Mouse (Mus musculus): ENCODE measurements at regions not wholly inside any gene's neighbourhood (a gene's known extent, or its start where the extent isn't known, plus 50 kb on each side); places are given as distances from the start of the nearest gene placed in this dataset.

DNA sequence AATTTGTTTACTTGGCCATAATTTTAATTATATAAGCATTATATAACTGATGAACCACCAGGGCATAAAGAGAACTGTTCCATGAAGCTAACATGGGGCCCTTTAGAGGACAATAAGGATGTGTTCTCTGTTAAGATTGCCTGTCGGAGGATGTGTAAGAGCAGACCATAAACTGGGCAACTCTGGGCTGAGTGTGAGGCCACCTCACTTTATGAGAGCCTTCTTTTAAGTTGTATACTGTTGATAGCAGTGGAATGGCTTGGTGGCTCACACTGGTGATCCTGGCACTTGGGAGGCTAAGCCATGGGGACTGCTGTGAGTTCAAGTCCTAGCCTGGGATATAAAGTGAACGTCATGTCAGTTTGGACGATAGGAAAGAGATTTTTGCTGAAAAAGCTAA, 227.3 kb upstream of the Krr1 start:
- H3K4me2 ChIP-seq, result no peak overlapping the region
- WGBS, result 89% methylated on average over 3 of the region's 3 CpGs
- no peaks in the 10 kb centered on the region for H3K4me1 ChIP-seq
- H3K27me3 ChIP-seq, result no peaks in the 10 kb centered on the region
- no peak overlapping the region for H3K9ac ChIP-seq
- H3K36me3 ChIP-seq (replicated peaks), result no peaks in the 10 kb centered on the region
- no peak for ATAC-seq (ENCODE audit: low FRiP score)
- H3K9me3 ChIP-seq, result no peaks in the 10 kb centered on the region
- no peak overlapping the region for H3K4me3 ChIP-seq (replicated peaks)
- no peak overlapping the region for H3K27ac ChIP-seq

DNA sequence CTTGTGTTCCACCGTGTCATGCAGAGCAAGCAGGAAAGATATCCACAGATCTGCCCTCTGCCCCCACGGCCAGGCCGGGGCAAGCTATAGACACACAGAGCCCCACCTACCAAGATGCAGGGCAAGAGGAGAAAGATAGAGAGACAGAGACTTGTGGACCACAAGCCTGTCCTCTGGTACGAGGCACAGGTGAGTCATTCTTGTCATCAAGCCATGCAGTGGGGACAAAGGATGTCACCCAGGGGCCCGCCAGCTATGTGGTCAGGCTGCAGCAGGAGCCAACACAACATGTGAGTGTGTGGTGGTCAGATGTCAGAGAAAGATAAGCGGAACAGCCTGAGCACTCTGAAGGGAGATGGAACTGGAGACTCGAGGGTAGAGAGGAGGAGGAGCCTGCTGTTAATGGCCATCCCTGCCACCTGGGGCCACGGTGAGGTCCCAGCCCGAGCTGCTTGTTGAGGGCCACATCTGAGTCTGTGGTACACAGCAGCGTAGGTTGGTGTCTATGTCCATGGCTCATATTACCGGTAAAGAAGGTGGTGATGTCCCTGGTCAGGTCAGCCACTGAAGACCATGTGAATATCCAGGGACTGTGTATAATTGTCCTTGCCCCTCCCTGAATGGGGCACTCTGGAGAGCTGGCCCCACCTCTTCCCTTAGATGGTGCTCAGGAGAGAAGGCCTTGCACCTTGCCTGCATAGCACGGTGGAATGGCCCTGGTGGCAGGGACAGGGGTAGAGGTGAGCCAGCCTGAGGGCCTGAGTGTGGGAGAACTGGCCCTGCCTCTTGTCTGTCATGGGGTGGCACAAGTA, 226.2 kb upstream of the Krr1 start:
- no peak overlapping the region for H3K4me2 ChIP-seq
- no peaks in the 10 kb centered on the region for H3K9me3 ChIP-seq
- 86% methylated on average over 12 of the region's 12 CpGs for WGBS
- no peak overlapping the region for H3K4me3 ChIP-seq (replicated peaks)
- H3K27ac ChIP-seq, result no peak overlapping the region
- ATAC-seq (ENCODE audit: low FRiP score), result no peak
- H3K4me1 ChIP-seq, result no peaks in the 10 kb centered on the region
- no peaks in the 10 kb centered on the region for H3K27me3 ChIP-seq
- H3K9ac ChIP-seq, result no peak overlapping the region
- no peaks in the 10 kb centered on the region for H3K36me3 ChIP-seq (replicated peaks)

DNA sequence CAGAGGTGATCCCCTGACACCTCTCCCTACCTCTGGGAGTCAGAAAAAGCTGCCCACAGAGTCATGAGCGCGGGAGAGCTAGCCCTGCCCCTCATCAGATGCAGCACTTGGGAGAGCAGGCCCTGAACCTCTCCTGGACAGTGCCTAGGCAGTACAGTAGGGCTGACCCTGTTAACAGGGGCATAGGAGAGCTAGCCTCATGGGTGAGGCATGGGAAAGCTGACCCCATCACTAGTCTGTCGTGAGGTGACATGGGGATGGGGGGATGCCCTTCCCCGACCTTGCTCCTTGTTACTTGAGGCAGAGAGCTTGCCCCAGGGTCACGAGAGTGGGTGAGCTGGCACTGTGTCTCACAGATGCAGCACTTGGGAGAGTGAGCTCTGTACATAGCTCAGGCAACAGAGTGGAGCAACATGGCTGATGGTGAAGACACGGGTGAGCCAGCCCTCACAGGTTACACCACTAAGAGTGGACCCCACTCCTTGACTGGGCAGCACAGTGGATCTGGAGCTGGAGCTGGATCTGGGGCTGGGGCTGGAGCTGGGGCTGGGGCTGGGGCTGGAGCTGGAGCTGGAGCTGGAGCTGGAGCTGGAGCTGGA, 225.5 kb upstream of the Krr1 start:
- no peak overlapping the region for H3K9ac ChIP-seq
- H3K4me1 ChIP-seq, result no peaks in the 10 kb centered on the region
- H3K4me2 ChIP-seq, result no peak overlapping the region
- H3K36me3 ChIP-seq (replicated peaks), result no peaks in the 10 kb centered on the region
- H3K4me3 ChIP-seq (replicated peaks), result no peak overlapping the region
- no peak for ATAC-seq (ENCODE audit: low FRiP score)
- H3K27me3 ChIP-seq, result no peaks in the 10 kb centered on the region
- WGBS, result 87% methylated on average over 6 of the region's 6 CpGs
- no peaks in the 10 kb centered on the region for H3K9me3 ChIP-seq
- H3K27ac ChIP-seq, result no peak overlapping the region

DNA sequence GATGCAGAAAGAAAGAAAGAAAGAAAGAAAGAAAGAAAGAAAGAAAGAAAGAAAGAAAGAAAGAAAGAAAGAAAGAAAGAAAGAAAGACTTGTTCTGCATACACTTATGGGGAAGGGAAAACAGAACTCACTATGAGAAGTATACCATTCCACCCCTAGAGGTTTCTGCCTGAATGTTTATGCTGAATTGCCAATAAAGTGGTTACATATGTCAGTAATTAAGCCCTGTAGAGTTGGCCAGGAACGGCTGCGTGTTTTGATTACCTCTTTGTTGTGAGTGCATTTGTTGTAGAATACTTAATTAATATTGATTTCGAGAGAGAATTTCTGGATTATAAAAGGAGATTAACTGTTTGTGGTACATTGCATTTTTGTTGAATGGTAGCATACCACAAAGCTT, 224.0 kb upstream of the Krr1 start:
- 43% methylated on average over 3 of the region's 3 CpGs for WGBS

DNA sequence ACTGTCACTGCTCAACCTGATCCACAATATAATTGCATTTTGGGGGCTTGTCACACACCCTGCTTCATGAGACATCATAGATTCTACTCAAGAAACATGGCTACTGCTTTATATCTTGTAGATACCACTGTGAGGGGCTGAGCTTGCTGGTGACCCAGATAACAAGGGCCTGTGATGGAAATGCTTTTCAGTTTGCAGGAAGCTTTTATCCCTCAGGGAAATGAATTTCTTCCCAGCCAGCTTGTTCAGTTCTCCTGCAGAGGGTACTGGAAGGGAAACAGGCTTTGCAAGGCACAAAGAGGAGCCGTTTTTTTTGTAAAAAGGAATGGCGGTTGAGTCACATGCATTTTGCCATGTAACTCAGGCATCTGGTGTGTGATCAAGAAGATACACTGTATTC, 218.8 kb upstream of the Krr1 start:
- Histone ChIP-seq H3K4me2 (no peak overlapping the region), H3K9ac (no peak overlapping the region), H3K4me1 (no peaks in the 10 kb centered on the region), H3K4me3 (replicated peaks) (no peak overlapping the region), H3K27me3 (no peaks in the 10 kb centered on the region), H3K27ac (no peak overlapping the region), H3K9me3 (no peaks in the 10 kb centered on the region), H3K36me3 (replicated peaks) (no peaks in the 10 kb centered on the region)
- WGBS, result 93% methylated on average over 2 of the region's 2 CpGs
- ATAC-seq (ENCODE audit: low FRiP score), result no peak

More for the DNA sequence above, 224.0 kb upstream of the Krr1 start:
- H3K36me3 ChIP-seq (replicated peaks), result no peaks in the 10 kb centered on the region
- no peak overlapping the region for H3K27ac ChIP-seq
- no peaks in the 10 kb centered on the region for H3K9me3 ChIP-seq
- no peak overlapping the region for H3K9ac ChIP-seq
- H3K27me3 ChIP-seq, result no peaks in the 10 kb centered on the region
- H3K4me1 ChIP-seq, result no peaks in the 10 kb centered on the region
- H3K4me2 ChIP-seq, result no peak overlapping the region
- no peak for ATAC-seq (ENCODE audit: low FRiP score)
- no peak overlapping the region for H3K4me3 ChIP-seq (replicated peaks)

DNA sequence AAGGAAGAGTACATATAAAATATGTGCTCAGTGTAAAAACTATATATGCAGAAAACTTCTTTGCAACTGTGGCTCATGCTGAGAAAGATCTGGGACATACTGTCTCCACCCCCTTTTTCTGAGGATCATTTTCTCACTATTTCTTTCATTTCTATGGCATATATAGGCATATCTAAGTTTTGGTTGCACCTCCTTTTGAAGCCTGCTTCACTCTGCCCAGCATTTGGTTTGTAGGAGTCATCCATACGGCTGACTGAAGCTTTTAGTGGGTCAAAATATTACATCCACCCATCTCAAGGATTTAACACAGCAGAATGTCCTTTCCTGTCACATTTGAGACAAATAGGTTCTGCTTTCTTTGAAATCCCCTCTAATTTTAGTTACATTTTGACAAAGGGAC, 216.5 kb upstream of the Krr1 start:
- no peak overlapping the region for H3K4me3 ChIP-seq (replicated peaks)
- no peak overlapping the region for H3K4me2 ChIP-seq
- 76% methylated on average over 1 of the region's 1 CpGs for WGBS
- H3K4me1 ChIP-seq, result no peaks in the 10 kb centered on the region
- H3K27ac ChIP-seq, result no peak overlapping the region
- H3K36me3 ChIP-seq (replicated peaks), result no peaks in the 10 kb centered on the region
- H3K27me3 ChIP-seq, result no peaks in the 10 kb centered on the region
- H3K9ac ChIP-seq, result no peak overlapping the region
- no peaks in the 10 kb centered on the region for H3K9me3 ChIP-seq
- no peak for ATAC-seq (ENCODE audit: low FRiP score)

DNA sequence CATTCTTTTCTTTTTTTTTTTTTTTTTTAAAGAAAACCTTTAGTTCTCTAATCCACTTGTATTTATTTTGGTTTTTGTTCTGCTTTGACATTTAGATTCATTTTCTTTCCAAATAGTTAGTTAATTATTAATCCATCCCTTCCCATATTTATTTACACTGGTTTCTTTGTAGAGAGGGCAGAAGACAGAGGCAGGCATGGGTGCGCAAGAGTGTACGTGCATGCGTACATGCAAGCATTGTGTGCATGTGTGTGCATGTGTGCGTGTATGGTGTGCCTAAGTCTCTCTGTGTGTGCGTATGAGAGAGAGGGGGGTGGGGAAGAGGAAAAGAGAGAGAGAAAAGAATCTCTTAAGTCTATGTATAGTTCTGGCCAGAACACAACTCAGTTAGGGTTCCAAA, 215.9 kb upstream of the Krr1 start:
- Histone ChIP-seq H3K4me2 (no peak overlapping the region), H3K4me1 (no peaks in the 10 kb centered on the region), H3K9ac (no peak overlapping the region), H3K36me3 (replicated peaks) (no peaks in the 10 kb centered on the region), H3K9me3 (no peaks in the 10 kb centered on the region), H3K4me3 (replicated peaks) (no peak overlapping the region), H3K27me3 (no peaks in the 10 kb centered on the region), H3K27ac (no peak overlapping the region)
- no peak for ATAC-seq (ENCODE audit: low FRiP score)
- WGBS, result 93% methylated on average over 5 of the region's 5 CpGs

DNA sequence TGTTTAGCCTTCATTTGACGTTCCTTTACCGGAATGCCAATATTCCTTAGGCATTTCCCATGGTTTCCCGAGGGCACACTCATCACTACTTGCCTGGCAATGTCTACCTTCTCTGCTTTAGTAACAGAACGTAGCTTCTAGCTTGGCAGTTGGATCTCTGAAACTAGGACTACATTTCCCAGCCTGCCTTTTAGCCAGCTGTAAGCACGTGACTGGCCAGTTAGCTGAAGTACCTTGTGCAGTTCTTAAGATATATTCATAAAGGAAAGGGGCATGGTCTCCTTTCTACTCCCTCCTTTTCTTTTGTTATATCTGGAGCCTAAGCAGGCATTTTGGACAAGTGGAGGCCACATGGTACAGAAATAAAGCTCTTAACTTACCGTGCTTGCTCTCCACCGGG, 214.8 kb upstream of the Krr1 start:
- H3K27ac ChIP-seq, result no peak overlapping the region
- no peaks in the 10 kb centered on the region for H3K4me1 ChIP-seq
- H3K27me3 ChIP-seq, result no peaks in the 10 kb centered on the region
- no peak overlapping the region for H3K9ac ChIP-seq
- ATAC-seq (ENCODE audit: low FRiP score), result no peak
- no peaks in the 10 kb centered on the region for H3K36me3 ChIP-seq (replicated peaks)
- H3K4me3 ChIP-seq (replicated peaks), result no peak overlapping the region
- H3K4me2 ChIP-seq, result no peak overlapping the region
- no peaks in the 10 kb centered on the region for H3K9me3 ChIP-seq
- WGBS, result 85% methylated on average over 7 of the region's 7 CpGs

DNA sequence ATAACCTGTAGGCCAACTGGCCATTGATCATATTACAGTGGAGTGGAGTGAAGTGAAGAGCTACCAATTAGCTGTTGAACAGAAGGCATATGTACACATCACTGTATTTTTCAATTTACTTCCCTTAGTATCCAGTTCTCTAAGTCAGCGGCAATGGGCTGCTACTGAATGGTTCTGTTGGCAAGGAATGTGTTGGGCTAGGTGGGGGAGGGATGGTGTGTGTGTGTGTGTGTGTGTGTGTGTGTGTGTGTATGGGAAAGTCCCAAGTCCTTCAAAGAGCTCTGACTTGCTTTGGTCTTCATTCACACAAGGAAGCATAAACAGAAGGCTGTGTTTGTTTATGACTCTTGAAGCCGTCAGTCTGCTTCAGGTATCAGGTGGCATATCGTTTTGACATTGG, 213.0 kb upstream of the Krr1 start:
- Histone ChIP-seq H3K4me2 (no peak overlapping the region), H3K4me1 (no peaks in the 10 kb centered on the region), H3K4me3 (replicated peaks) (no peak overlapping the region), H3K27me3 (no peaks in the 10 kb centered on the region), H3K36me3 (replicated peaks) (no peaks in the 10 kb centered on the region), H3K27ac (no peak overlapping the region), H3K9me3 (no peaks in the 10 kb centered on the region), H3K9ac (no peak overlapping the region)
- ATAC-seq (ENCODE audit: low FRiP score), result no peak
- WGBS, result 88% methylated on average over 3 of the region's 3 CpGs

DNA sequence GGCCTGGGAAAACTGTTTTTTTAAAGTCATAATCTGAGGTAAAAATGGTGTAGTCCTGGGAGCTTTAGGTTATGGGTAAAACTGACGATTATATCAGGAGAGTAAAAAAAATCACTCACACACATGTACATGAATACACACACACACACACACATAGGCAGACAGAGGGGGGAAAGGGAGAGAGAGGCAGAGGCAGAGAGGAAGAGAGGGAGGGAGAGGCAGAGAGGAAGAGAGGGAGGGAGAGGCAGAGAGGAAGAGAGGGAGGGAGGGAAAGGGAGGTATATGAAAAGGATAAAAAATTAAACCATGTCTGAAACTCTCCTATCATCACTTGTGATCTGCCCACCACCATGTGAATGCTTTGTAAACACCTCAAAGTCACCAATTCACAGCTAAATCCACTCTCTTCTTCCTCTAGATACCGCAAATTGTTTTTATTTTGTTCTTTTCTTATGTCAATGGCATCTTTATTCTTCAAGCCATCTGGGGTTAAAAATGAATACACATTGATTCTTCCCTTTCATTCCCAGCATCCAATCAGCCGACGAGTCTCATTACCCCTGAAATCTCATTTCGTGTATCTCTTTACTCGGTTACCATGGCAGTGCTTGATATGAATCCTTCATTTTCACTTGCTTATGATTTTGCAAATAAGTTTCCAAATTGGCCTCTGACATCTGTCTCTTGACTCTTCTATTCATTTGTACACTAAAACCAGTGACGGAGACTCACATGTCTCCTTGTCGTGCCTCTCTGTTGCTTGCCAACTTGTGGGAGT, 209.5 kb upstream of the Krr1 start:
- WGBS, result 83% methylated on average over 8 of the region's 8 CpGs
- H3K4me1 ChIP-seq, result no peaks in the 10 kb centered on the region
- H3K4me2 ChIP-seq, result no peak overlapping the region
- no peak overlapping the region for H3K4me3 ChIP-seq (replicated peaks)
- no peaks in the 10 kb centered on the region for H3K27me3 ChIP-seq
- H3K9me3 ChIP-seq, result no peaks in the 10 kb centered on the region
- H3K9ac ChIP-seq, result no peak overlapping the region
- H3K36me3 ChIP-seq (replicated peaks), result no peaks in the 10 kb centered on the region
- H3K27ac ChIP-seq, result no peak overlapping the region
- no peak for ATAC-seq (ENCODE audit: low FRiP score)

DNA sequence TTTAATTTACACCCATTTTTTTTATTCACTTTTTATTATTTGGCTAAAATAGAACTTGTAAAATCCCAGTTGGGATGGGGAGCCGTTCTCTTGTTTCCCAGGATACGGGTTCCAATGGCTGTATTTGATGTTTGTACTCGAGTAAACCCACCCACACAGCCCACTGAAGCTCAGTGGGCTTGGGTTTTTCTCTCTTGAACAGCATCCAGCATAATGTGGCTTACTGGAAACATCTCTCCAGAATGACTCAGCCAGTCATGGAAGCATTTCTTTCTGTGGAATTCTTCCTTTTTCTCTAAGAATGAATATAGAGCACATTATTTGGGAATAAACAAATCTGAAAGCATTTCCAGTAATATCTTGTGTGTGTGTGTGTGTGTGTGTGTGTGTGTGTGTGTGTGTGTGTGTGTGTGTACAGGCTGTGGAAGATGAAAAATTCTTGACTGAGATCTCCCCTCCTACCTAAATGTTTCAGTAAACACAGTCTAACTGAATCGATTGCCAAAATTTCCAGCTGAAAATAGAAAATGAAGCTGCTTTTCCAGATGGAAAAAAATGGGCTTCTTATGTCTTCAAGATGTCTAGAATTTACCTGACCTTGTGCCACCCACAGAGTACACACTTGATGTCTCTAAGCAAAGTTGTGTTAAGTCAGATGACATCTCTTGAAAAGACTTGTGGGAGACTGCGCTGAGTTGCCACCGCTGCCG, 205.3 kb upstream of the Krr1 start:
- Histone ChIP-seq H3K27ac (no peak overlapping the region), H3K4me1 (no peaks in the 10 kb centered on the region), H3K4me3 (replicated peaks) (no peak overlapping the region), H3K27me3 (no peaks in the 10 kb centered on the region), H3K36me3 (replicated peaks) (no peaks in the 10 kb centered on the region), H3K4me2 (no peak overlapping the region), H3K9me3 (no peaks in the 10 kb centered on the region), H3K9ac (no peak overlapping the region)
- WGBS, result 89% methylated on average over 7 of the region's 7 CpGs
- no peak for ATAC-seq (ENCODE audit: low FRiP score)

DNA sequence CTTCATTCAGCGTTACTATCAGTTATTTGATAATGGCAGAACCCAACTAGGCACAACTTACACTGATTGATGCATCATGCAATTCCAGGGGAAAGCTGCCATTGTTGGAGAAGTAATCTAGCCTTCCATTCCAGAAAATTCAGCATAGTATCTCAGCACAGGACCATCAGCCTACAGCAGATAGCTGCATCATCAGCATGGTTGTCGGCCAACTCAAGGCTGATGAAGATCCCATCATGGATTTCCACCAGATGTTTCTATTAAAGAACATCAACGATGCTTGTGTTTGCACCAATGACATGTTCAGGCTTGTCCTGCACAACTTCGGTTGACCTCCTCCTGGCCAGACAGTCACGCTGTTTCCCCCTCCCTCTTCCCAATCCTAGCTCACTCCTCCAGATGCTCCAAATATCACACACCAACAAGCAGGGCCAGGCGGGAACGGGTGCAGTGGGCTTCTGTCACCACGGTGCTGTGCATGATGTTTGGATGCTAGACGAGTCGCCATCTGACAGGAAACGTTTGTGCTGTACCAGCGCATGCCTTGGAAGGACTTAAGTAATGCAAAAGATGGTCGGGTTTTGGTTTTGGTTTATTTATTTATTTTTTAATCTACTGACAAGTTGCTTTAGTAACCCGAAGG, 204.5 kb upstream of the Krr1 start:
- Histone ChIP-seq H3K4me2 (no peak overlapping the region), H3K27ac (no peak overlapping the region), H3K36me3 (replicated peaks) (no peaks in the 10 kb centered on the region), H3K4me3 (replicated peaks) (no peak overlapping the region), H3K9me3 (no peaks in the 10 kb centered on the region), H3K9ac (no peak overlapping the region), H3K4me1 (no peaks in the 10 kb centered on the region), H3K27me3 (no peaks in the 10 kb centered on the region)
- no peak for ATAC-seq (ENCODE audit: low FRiP score)
- 94% methylated on average over 14 of the region's 14 CpGs for WGBS
